Mouse (Mus musculus) heart, embryonic 11.5 days (tissue): ENCODE data around the gene Tgm6. TPM values are rescaled to one million over a fixed set of nuclear protein-coding genes. Genes with fewer than 3 reads are reported as not detected.

Source experiments
- ATAC-seq: fragments of 200-750 bp; cut with Nextera tagmentation; replicated peaks from 2 replicates; pipeline ENCODE4 v1.8.0; 2017; ENCODE audit warnings: moderate library complexity; ENCODE audit not compliant: insufficient number of reproducible peaks, low FRiP score, low TSS enrichment
- H3K27ac ChIP-seq: fragments of 300-500 bp; sonication (generic); 2 replicates; pipeline ENCODE4 v1.5.1; 2014; ENCODE audit warnings: mild to moderate bottlenecking, low read depth, low read length
- H3K27me3 ChIP-seq: fragments of 300-500 bp; sonication (generic); 2 replicates; pipeline ENCODE4 v1.6.1; 2014; ENCODE audit warnings: mild to moderate bottlenecking, low read length, mixed read lengths; ENCODE audit not compliant: control insufficient read depth, insufficient read depth
- H3K36me3 ChIP-seq: fragments of 300-500 bp; sonication (generic); 2 replicates; pipeline ENCODE4 v1.6.1; 2014; ENCODE audit warnings: mild to moderate bottlenecking, low read length, moderate library complexity, mixed read lengths; ENCODE audit not compliant: control insufficient read depth, insufficient read depth
- H3K4me1 ChIP-seq: fragments of 300-500 bp; sonication (generic); 2 replicates; pipeline ENCODE4 v1.6.1; 2014; ENCODE audit warnings: low read length; ENCODE audit not compliant: control insufficient read depth, insufficient read depth
- H3K4me2 ChIP-seq: fragments of 300-500 bp; sonication (generic); 2 replicates; pipeline ENCODE4 v1.6.1; 2014; ENCODE audit warnings: mild to moderate bottlenecking, moderate library complexity
- H3K4me3 ChIP-seq: fragments of 300-500 bp; sonication (generic); 2 replicates; pipeline ENCODE4 v1.5.1; 2014; ENCODE audit warnings: low read depth, low read length
- H3K9ac ChIP-seq: fragments of 300-500 bp; sonication (generic); 2 replicates; pipeline ENCODE4 v1.6.1; 2014; ENCODE audit warnings: mild to moderate bottlenecking, low read depth, low read length, moderate library complexity
- H3K9me3 ChIP-seq: fragments of 300-500 bp; sonication (generic); replicated peaks from 2 replicates; pipeline ENCODE4 v1.6.1; 2016; ENCODE audit warnings: low read length; ENCODE audit not compliant: control insufficient read depth
- WGBS: fragments of 180-500 bp; shearing (Covaris S2); extraction: QIAGEN DNeasy Blood & Tissue Kit; methylation state at CpG from one replicate; pipeline ENCODE4 v1.1.7; 2014; ENCODE audit not compliant: insufficient replicate concordance; 5-methylcytosine and 5-hydroxymethylcytosine counted together
- polyA plus RNA-seq: library from polyadenylated mRNA; unstranded; fragments of >200 nt; fragmentation: Nextera tagmentation; extraction: Ambion mirVana; gene quantifications from 2 replicates; pipeline ENCODE4 v1.2.1, GENCODE M21; 2014

Gene Tgm6
- polyA plus RNA-seq, 1 experiment from 2014 or later = not detected

- H3K4me1 ChIP-seq = no peaks in the 10 kb centered on the region
- no peak for ATAC-seq
- WGBS = 90% methylated on average over 16 of the region's 16 CpGs
- H3K9me3 ChIP-seq = no peaks in the 10 kb centered on the region
- H3K27me3 ChIP-seq = no peaks in the 10 kb centered on the region
- no peak within 1 kb of the TSS for H3K4me3 ChIP-seq
- no peak within 1 kb of the TSS for H3K9ac ChIP-seq
- no peaks in the 10 kb centered on the region for H3K36me3 ChIP-seq
- no peak within 1 kb of the TSS for H3K27ac ChIP-seq
- no peak within 1 kb of the TSS for H3K4me2 ChIP-seq
Measured at GRCm38 (mm10) chr2:130194894-130195293, 82.7 kb downstream of the Tgm6 start, which contains the start of gene Tmc2. Gene Tmc2, plus strand, starts transcription at chr2:130195194.

DNA sequence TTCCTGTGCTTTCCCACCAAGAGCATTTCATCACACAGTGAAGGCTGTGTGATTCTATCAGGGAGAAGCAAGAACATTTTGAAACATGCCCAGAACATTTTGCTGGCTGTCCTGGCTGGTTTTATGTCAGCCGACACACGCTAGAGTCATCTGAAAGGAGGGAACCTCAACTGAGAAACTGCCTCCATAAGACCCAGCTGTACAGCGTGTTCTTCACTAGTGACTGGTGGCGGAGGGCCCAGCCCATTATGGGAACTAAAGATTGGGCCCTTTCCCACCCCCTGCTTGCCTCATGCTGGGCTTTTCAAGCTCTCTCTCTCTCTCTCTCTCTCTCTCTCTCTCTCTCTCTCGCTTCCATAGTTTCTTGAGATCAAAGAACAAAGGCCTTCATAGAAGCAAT lies 88.7 kb downstream of the Tgm6 start:
- Histone ChIP-seq H3K4me2 (no peak overlapping the region), H3K9ac (no peak overlapping the region), H3K9me3 (no peaks in the 10 kb centered on the region), H3K27me3 (no peaks in the 10 kb centered on the region), H3K4me1 (no peaks in the 10 kb centered on the region), H3K4me3 (no peak overlapping the region), H3K27ac (no peak overlapping the region), H3K36me3 (no peaks in the 10 kb centered on the region)
- WGBS = 84% methylated on average over 5 of the region's 5 CpGs
- ATAC-seq = no peak

Other genes starting within 250 kb of the Tgm6 start
- gene Tgm3, start 100.1 kb upstream of the Tgm6 start, polyA plus RNA-seq = 0.06 TPM in 1 of 2 replicates, not detected in the other
- gene Snrpb, start 67.0 kb downstream of the Tgm6 start, polyA plus RNA-seq = 455 and 479 TPM in 2 replicates
- not detected in 2 replicates for gene Tmc2, start 82.8 kb downstream of the Tgm6 start, polyA plus RNA-seq
- gene Nop56, start 162.0 kb downstream of the Tgm6 start, polyA plus RNA-seq = 181 and 200 TPM in 2 replicates
- gene Idh3b, start 172.1 kb downstream of the Tgm6 start, polyA plus RNA-seq = 234 and 249 TPM in 2 replicates
- 0.58 and 1.1 TPM in 2 replicates for gene Ebf4, start 182.8 kb downstream of the Tgm6 start, polyA plus RNA-seq